Mouse (Mus musculus): ENCODE results near the gene Peg12.

GRCm38 (mm10) chr7:62452353-62452752, 12.0 kb downstream of the Peg12 start:
- no peak for TF ChIP-seq EP300 (optimal IDR thresholded peaks at IDR 0.05)
- no peak for TF ChIP-seq CTCF (IDR thresholded peaks at IDR 0.05; ENCODE audit: low read depth)
